Mouse (Mus musculus) embryonic facial prominence, embryonic 11.5 days (tissue): ENCODE results near the gene Gpr158. TPM values are rescaled to one million over a fixed set of nuclear protein-coding genes. Genes with fewer than 3 reads are reported as not detected.
A peak's percentile ranks its signal among the peaks of the same experiment; 100 is the strongest.

Experiments used
- ATAC-seq: fragments of 200-750 bp; cut with Nextera tagmentation; replicated peaks from 2 replicates; pipeline ENCODE4 v1.8.0; 2017; ENCODE audit warnings: low read depth; ENCODE audit not compliant: insufficient number of reproducible peaks, low FRiP score, low TSS enrichment
- DNase-seq: peaks from one replicate; pipeline ENCODE4 v3.0.0-alpha.2; 2015; ENCODE audit warnings: low spot score
- H3K27ac ChIP-seq: fragments of 300-500 bp; sonication (generic); replicated peaks from 2 replicates; pipeline ENCODE4 v1.5.1; 2014; ENCODE audit warnings: mild to moderate bottlenecking, low read depth, low read length, control low read depth
- H3K27me3 ChIP-seq: fragments of 300-500 bp; sonication (generic); 2 replicates; pipeline ENCODE4 v1.6.1; 2014; ENCODE audit warnings: mild to moderate bottlenecking, low read length, moderate library complexity, mixed read lengths; ENCODE audit not compliant: control insufficient read depth, insufficient read depth
- H3K36me3 ChIP-seq: fragments of 300-500 bp; sonication (generic); replicated peaks from 2 replicates; pipeline ENCODE4 v1.6.1; 2014; ENCODE audit warnings: low read depth, mild to moderate bottlenecking, low read length, moderate library complexity, mixed read lengths; ENCODE audit not compliant: control insufficient read depth, insufficient read depth
- H3K4me1 ChIP-seq: fragments of 300-500 bp; sonication (generic); 2 replicates; pipeline ENCODE4 v1.6.1; 2014; ENCODE audit warnings: low read length, mixed read lengths; ENCODE audit not compliant: control insufficient read depth, insufficient read depth
- H3K4me2 ChIP-seq: fragments of 300-500 bp; sonication (generic); 2 replicates; pipeline ENCODE4 v1.6.1; 2014; ENCODE audit warnings: low read depth, mild to moderate bottlenecking, control low read depth, low read length, moderate library complexity
- H3K4me3 ChIP-seq: fragments of 300-500 bp; sonication (generic); 2 replicates; pipeline ENCODE4 v1.5.1; 2014; ENCODE audit warnings: low read depth, low read length, control low read depth
- H3K9ac ChIP-seq: fragments of 300-500 bp; sonication (generic); replicated peaks from 2 replicates; pipeline ENCODE4 v1.6.1; 2014; ENCODE audit warnings: mild to moderate bottlenecking, control low read depth, low read length
- H3K9me3 ChIP-seq: fragments of 300-500 bp; sonication (generic); replicated peaks from 2 replicates; pipeline ENCODE4 v1.6.1; 2016; ENCODE audit warnings: mild to moderate bottlenecking, low read length, inconsistent platforms, mixed read lengths; ENCODE audit not compliant: control insufficient read depth
- WGBS: fragments of 180-500 bp; shearing (Covaris S2); extraction: QIAGEN DNeasy Blood & Tissue Kit; methylation state at CpG from one replicate; pipeline ENCODE4 v1.1.7; 2014; 5-methylcytosine and 5-hydroxymethylcytosine counted together
- polyA plus RNA-seq: library from polyadenylated mRNA; unstranded; fragments of >200 nt; fragmentation: Nextera tagmentation; extraction: Ambion mirVana; gene quantifications from 2 replicates; pipeline ENCODE4 v1.2.1, GENCODE M21; 2014

Gpr158 gene
- polyA plus RNA-seq, 1 experiment from 2014 or later = 0.21 TPM

- H3K9me3 ChIP-seq = no peaks in the 10 kb centered on the region
- H3K36me3 ChIP-seq = no peaks in the 10 kb centered on the region
- H3K9ac ChIP-seq = no peak overlapping the region
- WGBS = 85% methylated on average over 2 of the region's 2 CpGs
- DNase-seq (no peak), ATAC-seq (no peak)
- H3K4me2 ChIP-seq = no peak overlapping the region
- H3K4me3 ChIP-seq = no peak overlapping the region
- no peaks in the 10 kb centered on the region for H3K4me1 ChIP-seq
- H3K27ac ChIP-seq = no peak overlapping the region
- H3K27me3 ChIP-seq = no peaks in the 10 kb centered on the region
These were observed 416.4 kb downstream of the Gpr158 start for GRCm38 (mm10) chr2:21783721-21784120.

DNA sequence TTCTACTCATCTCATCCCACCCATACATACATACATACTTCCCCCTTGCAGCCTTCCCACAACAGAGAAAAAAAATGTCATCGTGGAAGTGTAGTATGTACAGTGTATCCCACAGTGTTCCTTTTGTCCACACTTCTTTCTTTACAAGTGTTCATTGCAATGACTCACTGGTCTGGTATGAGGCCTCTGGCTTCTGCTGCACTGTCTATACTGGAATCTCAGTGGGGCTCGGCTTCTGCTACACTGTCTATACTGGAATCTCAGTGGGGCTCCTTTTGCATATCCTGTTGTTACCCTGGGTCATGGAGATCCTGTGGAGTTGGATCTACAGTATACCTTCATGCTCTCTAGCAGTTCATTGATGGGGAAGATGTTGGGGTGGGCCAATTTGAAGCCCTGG is 425.8 kb downstream of the Gpr158 start:
- WGBS = 84% methylated on average over 2 of the region's 2 CpGs
- H3K4me1 ChIP-seq = no peaks in the 10 kb centered on the region
- H3K27ac ChIP-seq = no peak overlapping the region
- no peak overlapping the region for H3K4me2 ChIP-seq
- no peaks in the 10 kb centered on the region for H3K27me3 ChIP-seq
- no peak overlapping the region for H3K9ac ChIP-seq
- DNase-seq (no peak), ATAC-seq (no peak)
- H3K36me3 ChIP-seq = no peaks in the 10 kb centered on the region
- no peaks in the 10 kb centered on the region for H3K9me3 ChIP-seq
- H3K4me3 ChIP-seq = no peak overlapping the region

DNA sequence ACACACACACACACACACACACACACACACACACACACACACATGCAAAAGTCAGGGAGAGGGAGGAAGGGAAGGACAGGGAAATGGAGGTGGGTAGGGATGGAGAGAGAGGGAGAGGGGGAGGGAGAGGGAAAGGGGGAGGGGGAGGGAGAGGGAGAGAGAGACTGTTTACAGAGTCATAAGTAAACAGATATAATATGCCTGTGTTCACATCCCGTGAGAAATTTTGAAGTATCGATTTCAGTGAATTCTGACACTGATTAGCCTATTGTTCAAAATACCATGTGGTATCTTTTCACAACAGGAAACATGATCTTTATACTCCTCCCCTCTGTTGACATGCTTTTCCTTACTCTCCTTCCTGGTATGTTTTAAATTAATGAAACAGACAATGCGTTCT is 432.3 kb downstream of the Gpr158 start:
- H3K27me3 ChIP-seq = no peaks in the 10 kb centered on the region
- no peak overlapping the region for H3K27ac ChIP-seq
- no peaks in the 10 kb centered on the region for H3K9me3 ChIP-seq
- no peak for ATAC-seq
- WGBS = 61% methylated on average over 3 of the region's 3 CpGs
- no peaks in the 10 kb centered on the region for H3K36me3 ChIP-seq
- H3K4me2 ChIP-seq = no peak overlapping the region
- no peak for DNase-seq
- H3K9ac ChIP-seq = no peak overlapping the region
- H3K4me1 ChIP-seq = no peaks in the 10 kb centered on the region
- no peak overlapping the region for H3K4me3 ChIP-seq

- DNase-seq (no peak), ATAC-seq (no peak)
- Histone ChIP-seq H3K36me3 (no peaks in the 10 kb centered on the region), H3K9me3 (no peaks in the 10 kb centered on the region), H3K4me3 (no peak overlapping the region), H3K27me3 (no peaks in the 10 kb centered on the region), H3K4me2 (no peak overlapping the region), H3K9ac (no peak overlapping the region), H3K27ac (no peak overlapping the region), H3K4me1 (no peaks in the 10 kb centered on the region)
These were observed 432.7 kb downstream of the Gpr158 start for GRCm38 (mm10) chr2:21800045-21800444.

GRCm38 (mm10) chr2:21808510-21808909 is 441.2 kb downstream of the Gpr158 start:
- 0 out of 2 replicates have a peak, but pooled peaks have one; percentile 29 for ATAC-seq
- DNase-seq = peak; percentile 2
- H3K9ac ChIP-seq = no peak overlapping the region
- no peaks in the 10 kb centered on the region for H3K36me3 ChIP-seq
- no peak overlapping the region for H3K4me3 ChIP-seq
- no peaks in the 10 kb centered on the region for H3K9me3 ChIP-seq
- no peak overlapping the region for H3K27ac ChIP-seq
- H3K27me3 ChIP-seq = no peaks in the 10 kb centered on the region
- no peak overlapping the region for H3K4me2 ChIP-seq
- H3K4me1 ChIP-seq = no peaks in the 10 kb centered on the region
- WGBS = 67% methylated on average over 2 of the region's 2 CpGs

GRCm38 (mm10) chr2:21810431-21810830 is 443.1 kb downstream of the Gpr158 start:
- H3K27ac ChIP-seq = no peak overlapping the region
- H3K27me3 ChIP-seq = no peaks in the 10 kb centered on the region
- H3K9ac ChIP-seq = no peak overlapping the region
- H3K4me1 ChIP-seq = no peaks in the 10 kb centered on the region
- WGBS = 89% methylated on average over 4 of the region's 4 CpGs
- no peak overlapping the region for H3K4me3 ChIP-seq
- ATAC-seq (no peak), DNase-seq (no peak)
- H3K36me3 ChIP-seq = no peaks in the 10 kb centered on the region
- no peak overlapping the region for H3K4me2 ChIP-seq
- H3K9me3 ChIP-seq = no peaks in the 10 kb centered on the region

- no peak for ATAC-seq
- H3K9ac ChIP-seq = no peak overlapping the region
- no peak overlapping the region for H3K4me3 ChIP-seq
- H3K36me3 ChIP-seq = no peaks in the 10 kb centered on the region
- no peaks in the 10 kb centered on the region for H3K4me1 ChIP-seq
- no peaks in the 10 kb centered on the region for H3K27me3 ChIP-seq
- H3K9me3 ChIP-seq = no peaks in the 10 kb centered on the region
- H3K4me2 ChIP-seq = no peak overlapping the region
- no peak for DNase-seq
- H3K27ac ChIP-seq = no peak overlapping the region
These were observed 496.7 kb downstream of the Gpr158 start for GRCm38 (mm10) chr2:21864061-21864460.
